Mouse (Mus musculus): ENCODE results near the gene Cntn5.
A peak's percentile ranks its signal among the peaks of the same experiment; 100 is the strongest.
"Not testable (repeated sequence)": the region's sequence is repeated elsewhere in the genome, so short reads cannot be mapped to it uniquely, and the experiment has no call there.

The Cntn5 gene

DNA sequence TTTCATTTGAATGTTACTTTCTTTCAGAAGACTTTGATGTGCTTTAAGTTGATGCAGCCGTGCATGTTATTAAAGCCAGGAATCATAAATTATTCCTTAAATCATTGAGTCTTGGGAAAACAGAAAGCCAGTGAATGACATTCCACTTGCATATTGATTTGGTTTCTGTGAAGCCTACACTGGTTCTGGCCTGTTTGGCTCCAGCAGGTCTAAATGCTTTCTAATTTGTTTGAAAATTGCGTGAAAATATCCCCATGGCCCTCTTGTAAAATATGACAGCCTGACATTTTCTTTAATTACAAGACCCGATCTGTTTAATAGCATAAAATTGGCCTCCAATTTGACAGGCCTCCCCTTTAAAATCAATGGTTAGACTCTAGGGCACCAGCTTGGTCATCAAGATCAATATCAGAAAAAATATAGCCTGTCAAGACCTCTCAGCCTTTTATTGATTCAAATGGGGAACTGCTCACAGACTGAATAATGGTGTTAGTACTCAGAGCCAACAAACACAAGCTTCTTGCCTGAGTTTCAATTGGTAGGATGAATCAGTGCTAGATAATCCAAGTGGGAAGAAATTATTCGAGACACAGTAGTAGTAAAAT is 247.3 kb downstream of the Cntn5 start:
- DNase-seq (ENCODE audit: extremely low spot score), result no peak

DNA sequence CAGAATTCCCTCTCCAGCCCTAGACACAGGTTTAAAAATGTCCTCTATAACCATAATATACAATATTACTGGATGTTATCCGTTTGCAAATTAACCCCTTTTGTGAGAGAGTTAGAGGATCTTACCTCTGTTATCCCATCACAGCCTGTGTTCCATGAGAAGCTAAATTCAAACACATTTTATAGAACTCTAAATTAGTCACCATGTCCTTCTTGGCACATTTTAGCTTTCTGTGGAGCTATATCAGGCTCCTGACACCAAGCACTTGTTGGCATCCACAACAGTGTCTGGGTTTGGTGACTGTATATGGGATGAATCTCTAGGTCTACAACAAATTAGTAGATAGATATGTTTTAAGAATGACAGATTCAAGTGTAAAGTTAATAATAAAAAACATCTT is 253.9 kb downstream of the Cntn5 start:
- no peak for DNase-seq (ENCODE audit: extremely low spot score)

DNA sequence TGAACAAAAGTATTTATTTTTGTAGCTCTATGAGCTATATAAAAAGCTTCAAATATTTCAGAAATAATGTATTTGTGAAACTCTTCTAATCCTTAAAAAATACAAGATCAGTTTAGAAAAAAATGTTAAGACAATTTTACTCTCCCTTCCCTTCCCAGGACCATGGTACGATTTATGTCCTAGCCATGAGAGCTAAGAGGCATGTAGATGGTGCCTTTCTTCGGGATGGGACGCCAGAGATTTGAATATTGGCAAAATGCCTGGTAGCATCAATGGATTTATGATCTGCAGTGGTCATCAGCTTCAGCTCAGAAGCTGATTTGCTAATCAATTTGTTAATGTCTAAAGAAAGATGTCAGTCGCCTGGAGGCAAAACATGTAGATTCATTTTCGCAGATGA is 258.6 kb downstream of the Cntn5 start:
- no peak for DNase-seq (ENCODE audit: extremely low spot score)

DNA sequence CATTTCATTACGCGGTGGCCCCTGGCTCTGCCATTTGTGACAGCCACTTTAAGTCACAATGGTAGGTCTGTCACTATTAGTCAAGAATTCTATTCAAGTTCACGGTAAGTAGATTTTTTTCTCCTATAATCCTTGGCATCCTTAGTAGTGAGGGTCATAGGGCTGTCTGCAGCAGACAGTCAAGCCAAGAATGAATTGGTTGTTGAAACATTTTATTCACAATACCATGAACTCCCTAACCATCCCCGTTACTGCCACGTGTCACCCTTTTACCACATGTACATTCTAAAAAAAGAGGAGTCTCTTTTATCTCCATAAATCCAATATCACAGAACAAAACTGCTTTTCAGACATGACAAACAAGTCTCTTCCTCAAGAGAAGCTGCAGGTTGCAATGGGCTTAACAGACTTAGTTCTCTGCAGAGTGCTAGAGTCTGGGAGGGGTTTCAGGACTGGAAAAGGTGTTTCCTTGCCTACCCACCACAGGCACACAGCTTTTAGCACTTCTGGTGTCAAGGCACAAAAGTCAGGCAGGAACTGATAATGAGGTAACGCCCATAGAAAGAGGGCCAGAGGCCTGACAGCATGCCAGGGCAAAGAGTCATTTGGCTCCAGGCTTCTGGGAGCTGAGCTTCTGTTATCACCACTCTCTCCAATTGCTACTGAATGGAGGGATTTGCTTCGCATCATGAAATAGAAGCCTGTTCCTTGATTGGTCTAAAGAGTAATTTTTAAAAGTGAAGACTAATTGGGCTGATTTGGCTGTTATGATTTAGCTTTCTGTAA is 259.3 kb downstream of the Cntn5 start:
- no peak for DNase-seq (ENCODE audit: extremely low spot score)

DNA sequence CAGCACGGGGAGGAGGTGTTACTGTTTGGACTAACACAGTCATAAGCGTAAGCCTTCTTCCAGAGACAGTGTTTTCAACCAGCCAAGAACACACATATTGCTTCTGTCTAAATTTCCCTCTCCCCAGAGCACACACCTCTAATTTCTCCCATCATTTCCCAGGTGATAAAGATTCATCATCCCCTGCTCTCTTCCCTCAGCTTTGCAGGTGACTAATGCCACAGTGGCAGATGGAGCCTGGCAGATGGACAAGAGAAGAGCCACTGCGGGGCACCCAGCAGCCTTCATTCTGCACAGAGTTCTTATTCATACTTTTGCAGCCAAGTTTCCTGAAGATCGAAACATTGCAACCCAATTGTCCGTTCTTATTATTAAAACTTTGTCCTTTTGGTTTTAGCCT is 286.5 kb downstream of the Cntn5 start:
- DNase-seq (ENCODE audit: extremely low spot score), result no peak

DNA sequence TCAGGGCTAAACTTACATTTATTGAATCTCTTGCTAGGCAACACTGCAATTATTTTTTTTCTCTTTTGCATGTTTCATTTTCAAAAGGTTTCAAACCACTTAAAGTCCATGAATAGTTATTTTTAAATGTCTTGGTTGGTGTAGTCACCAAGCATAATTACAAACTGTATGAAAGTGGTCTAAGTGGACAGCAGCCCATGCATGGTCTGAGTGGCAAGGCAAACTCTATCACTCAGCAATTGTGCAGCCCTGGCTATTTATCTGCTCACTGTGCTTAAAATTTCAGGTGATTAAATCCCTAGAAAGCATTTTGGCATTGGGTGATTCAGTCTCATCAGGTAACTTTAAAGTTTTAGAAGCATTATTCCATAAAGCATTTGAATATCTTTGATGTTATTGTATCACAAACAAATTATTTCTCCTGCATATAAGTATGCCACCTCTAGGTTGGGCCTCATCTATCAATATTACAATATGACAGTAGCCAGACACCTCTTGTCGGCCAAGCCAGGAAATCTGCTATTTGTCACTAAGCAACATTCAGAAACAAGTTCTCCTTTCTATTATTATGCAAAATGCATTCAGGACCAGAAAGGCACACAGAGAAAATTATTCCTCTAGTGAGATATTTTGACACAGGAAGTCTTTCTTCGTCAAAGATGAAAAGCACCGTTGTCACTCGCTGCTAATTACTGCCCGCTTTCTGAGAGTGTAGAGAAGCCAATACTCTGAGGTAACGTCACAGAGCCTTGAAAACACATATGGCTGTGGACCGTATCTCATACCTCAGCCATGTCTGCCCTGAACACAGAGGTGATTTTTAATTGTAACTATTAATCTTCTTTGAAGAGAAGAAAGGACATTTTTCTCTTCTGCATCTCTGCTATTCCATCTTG is 329.0 kb downstream of the Cntn5 start:
- no peak for DNase-seq (ENCODE audit: extremely low spot score)

DNA sequence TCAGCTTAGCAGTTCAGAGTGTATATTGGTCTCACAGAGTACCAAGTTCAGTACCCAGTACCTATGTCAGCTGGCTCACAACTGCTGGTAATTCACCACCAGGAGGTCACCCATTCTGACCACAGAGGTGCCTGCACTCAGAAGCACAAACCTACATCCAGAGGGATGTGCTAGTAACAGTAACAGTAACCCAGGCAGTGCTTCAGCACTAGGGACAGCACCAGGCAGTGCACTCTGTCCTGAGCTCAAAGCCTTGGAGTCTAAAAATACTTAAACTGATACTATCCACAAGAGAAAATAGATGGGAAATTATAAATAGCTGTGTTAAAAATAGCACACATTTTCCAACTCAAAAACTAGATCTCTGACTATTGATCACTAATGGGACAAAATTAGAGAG is 334.7 kb downstream of the Cntn5 start:
- peak; percentile 5 for DNase-seq (ENCODE audit: extremely low spot score)

DNA sequence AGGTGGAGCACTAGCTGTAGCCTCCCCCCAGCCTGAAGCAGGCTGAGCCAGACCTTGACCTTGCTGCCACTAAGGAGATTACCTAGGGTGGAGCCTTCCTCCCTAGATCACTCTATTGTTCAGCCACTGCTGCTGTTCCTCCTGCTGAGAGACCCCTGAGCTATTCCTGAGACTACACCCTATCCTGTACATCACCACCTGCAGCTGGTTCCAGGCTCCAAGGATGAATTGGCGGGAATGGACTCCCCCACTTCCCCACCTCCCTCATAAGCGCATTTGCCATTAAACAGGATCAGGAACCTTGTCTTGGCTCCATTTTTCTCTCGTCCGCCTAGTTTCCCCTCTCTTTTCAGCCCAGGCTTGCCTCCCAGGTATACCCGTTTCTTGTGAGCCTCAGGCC is 363.7 kb downstream of the Cntn5 start:
- not testable (repeated sequence) for DNase-seq (ENCODE audit: extremely low spot score)

DNA sequence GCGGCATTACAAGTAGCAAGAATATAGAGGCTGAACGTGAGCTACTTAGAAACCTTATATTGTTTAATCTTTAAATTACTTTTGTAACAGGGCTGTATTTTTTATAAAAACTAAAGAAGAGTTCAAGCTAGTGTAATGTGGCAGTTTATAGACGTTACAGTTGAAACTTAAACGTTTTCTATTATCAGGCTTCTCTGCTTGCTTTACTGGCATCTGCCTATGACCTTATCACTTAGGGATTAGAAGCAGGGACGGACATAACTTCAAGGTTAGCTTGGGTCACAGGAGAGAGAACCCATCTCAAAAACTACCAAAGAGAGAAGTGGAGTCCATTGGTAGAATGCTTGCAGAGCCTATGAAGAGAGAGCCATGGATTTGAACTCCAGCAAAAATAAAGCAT is 372.3 kb downstream of the Cntn5 start:
- no peak for DNase-seq (ENCODE audit: extremely low spot score)

DNA sequence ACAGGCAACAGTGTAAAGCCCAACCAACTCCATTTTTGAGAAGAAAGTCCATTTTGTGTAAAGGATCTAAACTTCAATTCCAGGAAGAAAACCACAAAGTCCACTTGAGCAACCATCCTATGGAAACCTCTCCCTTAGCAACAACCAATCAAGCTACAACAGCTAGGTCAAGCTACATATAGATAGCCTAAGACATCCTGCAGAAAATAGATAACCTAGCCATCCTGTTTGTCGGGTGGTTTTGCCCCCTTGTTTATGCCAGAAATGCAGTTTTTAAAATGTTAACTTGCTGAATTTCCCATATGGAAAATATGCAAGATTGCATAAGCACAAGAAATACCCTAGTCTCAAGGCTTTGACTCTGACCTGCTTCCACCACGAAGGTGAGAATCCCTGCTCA is 373.5 kb downstream of the Cntn5 start:
- DNase-seq (ENCODE audit: extremely low spot score), result no peak

DNA sequence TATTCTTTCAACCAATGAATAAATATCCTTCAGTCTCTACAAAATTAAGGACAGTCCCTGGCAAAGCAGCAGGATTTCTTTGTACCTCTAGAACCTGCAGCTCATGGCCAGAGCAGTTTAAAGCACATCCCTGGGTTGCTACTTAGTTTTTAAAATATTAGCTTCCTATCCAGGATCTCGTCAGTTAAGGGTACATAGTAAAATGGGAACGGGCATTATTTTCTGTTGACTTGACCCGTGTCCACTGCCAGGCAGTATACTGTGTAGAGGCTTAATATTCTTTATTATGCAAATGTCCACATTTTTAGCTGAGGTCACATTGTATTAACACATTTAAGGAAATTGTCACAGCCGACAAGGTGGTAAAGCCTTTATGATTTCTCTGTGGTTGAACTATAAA is 375.0 kb downstream of the Cntn5 start:
- no peak for DNase-seq (ENCODE audit: extremely low spot score)

DNA sequence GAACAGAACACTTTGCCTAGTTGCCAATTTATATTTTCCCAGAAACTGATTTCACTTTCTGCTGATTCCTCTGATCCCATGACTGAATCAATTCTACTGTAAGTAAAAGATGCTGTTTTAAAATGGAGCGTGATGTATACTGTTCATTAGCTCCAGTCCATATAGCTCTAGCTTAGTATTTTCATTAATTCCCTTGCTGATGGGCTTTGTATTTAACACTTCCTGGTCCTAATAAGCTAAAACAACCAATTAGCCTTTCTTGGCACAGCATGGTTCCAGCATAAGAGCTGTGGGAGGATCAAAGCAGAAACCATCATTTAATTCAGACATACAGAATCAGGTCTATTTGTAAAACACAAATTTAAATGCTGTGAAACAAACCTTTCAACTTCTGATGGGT is 375.5 kb downstream of the Cntn5 start:
- no peak for DNase-seq (ENCODE audit: extremely low spot score)

DNA sequence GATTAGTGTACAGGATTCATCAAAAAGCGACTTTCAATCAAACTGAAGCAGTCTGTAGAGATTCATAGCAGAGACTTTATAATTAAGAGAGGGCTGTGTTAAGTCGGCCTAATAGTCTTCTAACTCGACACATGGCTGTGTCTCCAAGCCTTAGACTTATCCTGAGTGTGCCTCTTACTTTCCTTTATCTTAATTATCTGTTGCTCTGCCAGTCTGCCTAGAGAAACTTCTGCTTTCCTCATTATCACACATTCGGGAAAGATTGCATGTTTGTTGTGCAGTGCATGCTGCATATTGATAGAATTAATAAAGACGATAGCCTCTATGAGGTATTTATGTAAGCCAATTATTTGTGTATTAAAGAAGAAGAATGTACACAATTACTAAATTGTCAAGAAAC is 375.9 kb downstream of the Cntn5 start:
- DNase-seq (ENCODE audit: extremely low spot score), result no peak

DNA sequence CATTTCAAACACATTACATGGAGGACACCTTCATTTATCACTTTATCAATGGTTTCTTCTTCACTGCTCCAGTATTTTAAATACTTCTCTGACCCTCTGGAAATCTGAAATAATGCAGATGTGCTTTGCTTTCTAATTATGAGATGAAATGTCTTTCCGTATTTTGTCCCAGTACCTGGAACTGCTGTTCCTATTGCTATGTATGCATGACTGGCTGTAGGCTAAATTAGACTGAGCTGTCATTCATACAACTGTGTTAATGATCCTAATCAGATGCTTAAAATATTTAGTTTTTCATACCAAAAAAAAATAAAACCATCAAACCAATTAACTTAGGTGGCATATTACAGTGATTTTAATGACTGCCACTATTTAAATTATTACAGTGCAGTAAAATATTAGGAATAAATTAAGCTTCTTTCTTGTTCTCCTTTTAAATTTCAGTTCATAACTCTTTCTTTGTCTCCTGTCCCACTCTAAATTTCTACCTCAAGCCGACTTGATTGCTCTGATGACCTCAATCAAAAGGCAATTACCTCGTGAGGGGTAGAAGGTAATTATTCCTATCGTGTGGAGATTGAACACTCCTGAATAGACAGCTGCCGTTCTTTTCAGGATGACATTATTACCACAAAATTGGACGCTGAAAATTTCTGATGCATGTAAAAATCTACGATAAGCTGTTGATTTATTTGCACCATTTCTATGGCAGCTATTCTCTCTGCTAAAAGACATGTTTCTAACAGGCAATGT is 378.5 kb downstream of the Cntn5 start:
- no peak for DNase-seq (ENCODE audit: extremely low spot score)

DNA sequence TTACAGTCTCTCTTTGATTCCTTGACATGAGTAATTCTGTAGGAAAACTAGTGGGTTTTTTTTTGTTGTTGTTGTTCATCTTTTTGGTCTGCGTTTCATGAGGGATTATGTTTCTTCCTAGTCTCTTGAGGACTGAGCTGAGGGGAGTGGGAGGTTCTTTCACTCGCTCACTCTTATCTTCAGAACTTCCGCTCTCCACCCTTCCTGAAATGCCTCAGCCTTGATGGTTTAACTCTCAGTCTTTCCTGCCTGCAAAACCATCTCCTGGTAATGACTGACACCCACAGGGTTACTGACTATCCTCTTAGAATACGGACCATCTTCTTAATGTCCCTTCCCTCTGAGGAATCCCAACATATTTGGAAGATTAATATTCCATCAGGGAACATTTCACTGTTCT is 382.0 kb downstream of the Cntn5 start:
- DNase-seq (ENCODE audit: extremely low spot score), result no peak

DNA sequence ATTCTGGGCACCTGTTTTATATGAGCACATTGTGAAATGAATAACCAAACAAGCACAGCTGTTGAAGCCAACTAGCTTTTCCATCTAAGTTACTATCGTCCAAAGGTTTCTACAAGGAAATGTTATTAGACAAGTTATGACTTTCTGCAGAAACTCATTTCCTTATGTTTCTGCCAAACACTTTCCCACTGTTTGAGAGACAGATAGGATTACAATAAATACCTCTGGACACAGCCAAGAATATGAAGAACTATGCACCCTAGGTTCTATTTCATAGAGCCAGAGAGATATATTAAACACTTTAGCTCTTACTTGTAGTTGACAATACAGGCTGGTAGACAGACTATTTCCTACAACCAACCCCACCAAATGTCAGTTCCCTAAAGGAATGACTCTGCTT is 383.5 kb downstream of the Cntn5 start:
- no peak for DNase-seq (ENCODE audit: extremely low spot score)

DNA sequence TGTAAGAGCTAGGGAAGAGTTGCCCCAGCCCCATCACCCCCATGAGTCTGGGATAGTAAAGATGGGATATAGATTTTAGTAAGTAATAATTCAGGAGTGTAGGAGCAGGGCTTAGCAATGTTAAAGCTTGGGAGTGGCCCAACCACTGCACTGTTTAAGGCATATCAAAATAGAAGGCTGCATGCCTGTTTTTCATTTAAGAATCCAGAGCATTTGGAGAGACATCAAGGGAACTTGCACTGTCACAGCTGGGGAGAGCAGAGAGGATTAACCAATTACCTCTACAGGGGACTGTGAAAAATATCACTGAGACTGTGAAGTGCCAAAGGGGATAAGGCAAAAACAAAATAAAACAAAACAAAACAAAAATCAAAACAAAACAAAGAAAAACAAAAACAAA is 412.3 kb downstream of the Cntn5 start:
- DNase-seq (ENCODE audit: extremely low spot score), result no peak

DNA sequence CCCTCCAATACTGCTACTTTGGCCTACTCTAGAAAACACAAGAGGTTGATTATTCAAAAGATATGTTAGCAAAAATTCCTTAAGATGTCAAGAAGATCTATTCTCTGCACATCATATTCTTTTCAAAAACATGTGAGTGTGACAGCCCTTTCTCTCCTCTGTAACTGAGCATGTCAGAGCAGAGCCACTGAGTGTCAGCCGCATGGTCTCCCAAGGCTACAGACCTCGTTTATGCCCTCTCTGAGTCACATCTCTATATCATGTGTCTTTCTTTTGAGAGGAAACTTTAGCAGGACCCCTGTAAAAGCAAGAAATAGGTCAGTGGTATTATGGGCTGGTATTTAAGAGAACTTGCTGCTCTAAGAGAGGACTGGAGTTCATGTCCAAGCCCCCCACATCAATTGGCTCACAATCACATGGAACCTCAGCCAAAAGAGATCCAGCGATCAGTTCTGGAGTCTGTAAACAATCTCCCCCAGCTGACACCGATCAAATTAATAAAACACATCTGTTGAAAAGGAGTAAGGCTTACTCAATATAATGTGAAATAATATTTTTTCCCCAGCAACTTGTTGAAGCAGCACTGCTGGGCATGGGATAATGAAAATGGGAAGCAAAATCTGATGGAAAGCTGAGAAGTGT is 433.0 kb downstream of the Cntn5 start:
- DNase-seq (ENCODE audit: extremely low spot score), result no peak

DNA sequence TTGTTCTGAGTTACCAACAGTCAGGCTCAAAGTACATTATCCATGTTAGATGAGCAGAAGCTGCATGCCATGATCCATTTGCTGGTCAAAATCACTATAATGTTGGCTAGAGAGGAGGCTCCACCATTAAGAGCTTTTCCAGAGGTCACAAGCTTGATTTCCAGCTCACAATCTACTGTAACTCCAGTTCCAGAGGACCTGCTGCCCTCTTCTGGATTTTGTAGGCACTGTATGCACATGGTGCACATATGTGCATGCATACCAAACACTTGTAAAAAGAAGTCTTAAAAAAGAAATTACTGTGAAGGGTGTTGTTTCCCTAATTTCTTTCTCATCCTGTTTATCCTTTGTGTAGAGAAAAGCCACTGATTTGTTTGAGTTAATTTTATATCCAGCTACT is 439.8 kb downstream of the Cntn5 start:
- DNase-seq (ENCODE audit: extremely low spot score), result no peak

DNA sequence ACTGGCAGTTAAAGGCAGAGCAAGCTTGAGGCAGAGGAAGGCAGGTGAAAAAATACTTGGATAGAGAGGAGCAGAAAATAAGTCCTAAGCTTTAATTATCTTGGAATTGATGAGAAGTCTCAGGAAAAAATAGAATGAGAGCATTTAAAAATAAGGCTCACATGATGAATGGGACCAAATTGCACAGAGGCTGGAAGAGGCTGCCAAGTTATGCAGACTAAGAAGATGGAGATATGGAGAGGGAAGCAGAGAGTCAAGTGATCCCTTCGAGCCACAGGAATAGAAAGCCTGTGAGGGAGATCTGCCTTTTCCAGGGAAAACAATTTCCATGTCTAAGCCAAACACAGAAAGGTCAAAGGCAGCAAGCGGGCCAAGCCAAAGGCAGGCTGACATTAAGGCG is 446.7 kb downstream of the Cntn5 start:
- DNase-seq (ENCODE audit: extremely low spot score), result no peak

DNA sequence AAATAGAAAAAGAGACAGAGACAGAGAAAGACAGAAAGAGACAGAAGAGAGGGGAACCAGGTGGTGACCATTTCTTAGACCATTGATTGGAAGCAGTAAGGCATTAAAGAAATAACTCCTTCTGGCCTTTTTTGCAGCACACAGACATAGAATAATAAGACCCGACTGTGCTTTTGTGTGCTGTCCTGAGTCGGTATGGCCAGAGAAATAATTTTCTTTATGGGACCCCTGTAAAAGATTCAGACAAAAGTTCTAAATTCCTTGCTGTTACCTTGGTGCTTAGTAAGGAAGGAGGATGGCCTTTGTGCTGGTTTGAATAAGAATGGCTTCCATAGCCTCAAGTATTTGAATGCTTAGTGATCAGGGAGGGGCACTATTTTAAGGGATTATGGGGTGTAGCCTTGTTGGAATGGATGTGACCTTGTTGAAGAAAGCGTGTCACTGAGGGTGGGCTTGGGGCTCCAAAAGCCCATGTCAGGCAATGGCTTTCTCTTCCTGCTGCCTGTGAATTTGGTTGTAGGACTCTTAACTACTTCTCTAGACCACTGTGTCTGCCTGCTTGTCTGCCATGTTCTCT is 455.5 kb downstream of the Cntn5 start:
- DNase-seq (ENCODE audit: extremely low spot score), result no peak

All from embryo, embryonic 9.5 days (tissue).